Mouse (Mus musculus): ENCODE data around the gene Cyp2t4. TPM values are rescaled to one million over a fixed set of nuclear protein-coding genes. Genes with fewer than 3 reads are reported as not detected.

Cyp2t4 gene
- polyA plus RNA-seq, 1 experiment from 2014 or later, result not detected

GRCm38 (mm10) chr7:27168371-27168770 is 14.9 kb downstream of the Cyp2t4 start:
- ATAC-seq (ENCODE audit: insufficient number of reproducible peaks, insufficient read depth, low FRiP score, low read depth), result no peak
- Histone ChIP-seq H3K4me2 (replicated peaks; ENCODE audit: low read depth, low read length) (no peak overlapping the region), H3K4me1 (ENCODE audit: control insufficient read depth, insufficient read depth, low read length) (peaks cover 30% of the 10 kb centered on the region), H3K36me3 (ENCODE audit: control insufficient read depth, insufficient read depth, low read length) (peaks cover 23% of the 10 kb centered on the region), H3K9me3 (ENCODE audit: control insufficient read depth, low read depth, low read length) (no peaks in the 10 kb centered on the region), H3K9ac (replicated peaks; ENCODE audit: low read depth, low read length) (no peak overlapping the region), H3K4me3 (ENCODE audit: low read depth, low read length) (no peak overlapping the region), H3K27ac (ENCODE audit: low read length) (no peak overlapping the region), H3K27me3 (ENCODE audit: control insufficient read depth, insufficient read depth, low read length) (no peaks in the 10 kb centered on the region)
- 86% methylated on average over 5 of the region's 5 CpGs for WGBS

DNA sequence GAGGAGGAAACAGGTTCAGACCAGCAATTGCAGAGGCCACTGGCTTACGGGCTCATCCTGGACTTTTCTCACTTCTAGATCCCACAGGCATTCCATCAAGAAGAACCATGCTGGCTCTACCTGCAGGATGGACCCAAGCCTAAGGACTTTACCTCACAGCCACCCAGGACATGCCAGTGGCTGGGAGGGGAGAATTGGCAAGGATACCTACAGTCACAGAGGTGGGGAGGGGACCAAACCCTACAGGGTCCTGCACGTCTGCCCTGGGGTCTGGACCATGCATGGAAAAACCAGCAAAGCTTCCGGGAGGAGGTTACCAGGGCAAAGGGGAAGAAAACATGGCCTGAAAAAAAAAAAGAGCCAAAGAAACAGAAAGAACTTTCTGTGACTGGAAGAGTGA is 17.5 kb downstream of the Cyp2t4 start:
- no peak overlapping the region for H3K4me3 ChIP-seq (ENCODE audit: low read depth, low read length)
- no peak for ATAC-seq (ENCODE audit: insufficient number of reproducible peaks, insufficient read depth, low FRiP score, low read depth)
- peaks cover 8% of the 10 kb centered on the region for H3K4me1 ChIP-seq (ENCODE audit: control insufficient read depth, insufficient read depth, low read length)
- H3K9me3 ChIP-seq (ENCODE audit: control insufficient read depth, low read depth, low read length), result no peaks in the 10 kb centered on the region
- H3K27ac ChIP-seq (ENCODE audit: low read length), result no peak overlapping the region
- peaks cover 10% of the 10 kb centered on the region for H3K36me3 ChIP-seq (ENCODE audit: control insufficient read depth, insufficient read depth, low read length)
- 90% methylated on average over 3 of the region's 3 CpGs for WGBS
- H3K4me2 ChIP-seq (replicated peaks; ENCODE audit: low read depth, low read length), result no peak overlapping the region
- no peak overlapping the region for H3K9ac ChIP-seq (replicated peaks; ENCODE audit: low read depth, low read length)
- H3K27me3 ChIP-seq (ENCODE audit: control insufficient read depth, insufficient read depth, low read length), result no peaks in the 10 kb centered on the region

- Histone ChIP-seq H3K9ac (replicated peaks; ENCODE audit: low read depth, low read length) (no peak overlapping the region), H3K36me3 (ENCODE audit: control insufficient read depth, insufficient read depth, low read length) (peaks cover 10% of the 10 kb centered on the region), H3K4me1 (ENCODE audit: control insufficient read depth, insufficient read depth, low read length) (no peaks in the 10 kb centered on the region), H3K27me3 (ENCODE audit: control insufficient read depth, insufficient read depth, low read length) (no peaks in the 10 kb centered on the region), H3K4me3 (ENCODE audit: low read depth, low read length) (no peak overlapping the region), H3K4me2 (replicated peaks; ENCODE audit: low read depth, low read length) (no peak overlapping the region), H3K9me3 (ENCODE audit: control insufficient read depth, low read depth, low read length) (no peaks in the 10 kb centered on the region), H3K27ac (ENCODE audit: low read length) (no peak overlapping the region)
- no peak for ATAC-seq (ENCODE audit: insufficient number of reproducible peaks, insufficient read depth, low FRiP score, low read depth)
- 92% methylated on average over 15 of the region's 15 CpGs for WGBS
Measured at GRCm38 (mm10) chr7:27174496-27174895, 21.0 kb downstream of the Cyp2t4 start.

DNA sequence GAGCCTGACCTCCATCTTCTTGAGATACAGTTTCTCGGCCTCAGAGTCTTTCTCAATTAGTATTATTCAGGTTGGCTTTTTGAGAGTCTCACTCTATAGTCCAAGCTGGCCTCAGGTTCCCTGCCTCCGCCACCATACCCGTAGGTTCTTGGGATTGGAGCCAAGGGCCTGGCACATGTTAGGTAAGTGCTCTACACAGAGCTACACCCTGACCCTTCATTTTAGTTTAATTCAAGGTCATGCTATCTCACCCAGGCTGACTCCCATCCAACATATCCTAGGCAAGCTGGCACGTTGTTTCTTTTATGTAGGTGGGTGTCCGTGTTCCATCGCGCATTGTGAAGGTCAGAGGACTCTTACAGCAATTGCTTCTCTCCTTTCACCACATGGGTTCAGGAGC is 21.4 kb downstream of the Cyp2t4 start:
- no peaks in the 10 kb centered on the region for H3K27me3 ChIP-seq (ENCODE audit: control insufficient read depth, insufficient read depth, low read length)
- no peak overlapping the region for H3K4me3 ChIP-seq (ENCODE audit: low read depth, low read length)
- H3K9ac ChIP-seq (replicated peaks; ENCODE audit: low read depth, low read length), result no peak overlapping the region
- H3K4me2 ChIP-seq (replicated peaks; ENCODE audit: low read depth, low read length), result no peak overlapping the region
- peaks cover 10% of the 10 kb centered on the region for H3K36me3 ChIP-seq (ENCODE audit: control insufficient read depth, insufficient read depth, low read length)
- ATAC-seq (ENCODE audit: insufficient number of reproducible peaks, insufficient read depth, low FRiP score, low read depth), result no peak
- WGBS, result 92% methylated on average over 7 of the region's 7 CpGs
- H3K27ac ChIP-seq (ENCODE audit: low read length), result no peak overlapping the region
- H3K4me1 ChIP-seq (ENCODE audit: control insufficient read depth, insufficient read depth, low read length), result no peaks in the 10 kb centered on the region
- no peaks in the 10 kb centered on the region for H3K9me3 ChIP-seq (ENCODE audit: control insufficient read depth, low read depth, low read length)

- Histone ChIP-seq H3K27ac (ENCODE audit: low read length) (peak overlapping the region; percentile 95), H3K4me1 (ENCODE audit: control insufficient read depth, insufficient read depth, low read length) (no peaks in the 10 kb centered on the region), H3K27me3 (ENCODE audit: control insufficient read depth, insufficient read depth, low read length) (no peaks in the 10 kb centered on the region), H3K4me3 (ENCODE audit: low read depth, low read length) (peak overlapping the region; percentile 57), H3K9ac (replicated peaks; ENCODE audit: low read depth, low read length) (0 out of 2 replicates have a peak overlapping the region, but pooled peaks have one; percentile 33), H3K9me3 (ENCODE audit: control insufficient read depth, low read depth, low read length) (no peaks in the 10 kb centered on the region), H3K4me2 (replicated peaks; ENCODE audit: low read depth, low read length) (peak overlapping the region; percentile 51), H3K36me3 (ENCODE audit: control insufficient read depth, insufficient read depth, low read length) (peaks cover 4% of the 10 kb centered on the region)
- WGBS, result 14% methylated on average over 4 of the region's 4 CpGs
- no peak; the same call in 1 of the 2 replicates for ATAC-seq (ENCODE audit: insufficient number of reproducible peaks, insufficient read depth, low FRiP score, low read depth)
Measured at GRCm38 (mm10) chr7:27177942-27178323, 24.4 kb downstream of the Cyp2t4 start.

- 0 out of 2 replicates have a peak within 1 kb of the TSS, but pooled peaks have one; percentile 33 for H3K9ac ChIP-seq (replicated peaks; ENCODE audit: low read depth, low read length)
- H3K9me3 ChIP-seq (ENCODE audit: control insufficient read depth, low read depth, low read length), result no peaks in the 10 kb centered on the region
- peak; percentile 97 for ATAC-seq (ENCODE audit: insufficient number of reproducible peaks, insufficient read depth, low FRiP score, low read depth)
- H3K4me3 ChIP-seq (ENCODE audit: low read depth, low read length), result peak within 1 kb of the TSS; percentile 57
- H3K4me1 ChIP-seq (ENCODE audit: control insufficient read depth, insufficient read depth, low read length), result no peaks in the 10 kb centered on the region
- H3K27me3 ChIP-seq (ENCODE audit: control insufficient read depth, insufficient read depth, low read length), result no peaks in the 10 kb centered on the region
- peak within 1 kb of the TSS; percentile 95 for H3K27ac ChIP-seq (ENCODE audit: low read length)
- under 1% methylated on average over 53 of the region's 53 CpGs for WGBS
- peaks cover 7% of the 10 kb centered on the region for H3K36me3 ChIP-seq (ENCODE audit: control insufficient read depth, insufficient read depth, low read length)
- peak within 1 kb of the TSS; percentile 51 for H3K4me2 ChIP-seq (replicated peaks; ENCODE audit: low read depth, low read length)
Measured at GRCm38 (mm10) chr7:27178324-27179216, 25.1 kb downstream of the Cyp2t4 start, which contains the start of gene Rab4b. Gene Rab4b, minus strand, starts transcription at chr7:27178896.

GRCm38 (mm10) chr7:27179217-27179918 is 25.9 kb downstream of the Cyp2t4 start:
- Histone ChIP-seq H3K4me3 (ENCODE audit: low read depth, low read length) (peak overlapping the region; percentile 57), H3K27ac (ENCODE audit: low read length) (peak overlapping the region; percentile 80; the same call in 1 of the 2 replicates), H3K9ac (replicated peaks; ENCODE audit: low read depth, low read length) (no peak overlapping the region), H3K36me3 (ENCODE audit: control insufficient read depth, insufficient read depth, low read length) (peaks cover 9% of the 10 kb centered on the region), H3K27me3 (ENCODE audit: control insufficient read depth, insufficient read depth, low read length) (no peaks in the 10 kb centered on the region), H3K4me2 (replicated peaks; ENCODE audit: low read depth, low read length) (peak overlapping the region; percentile 49), H3K4me1 (ENCODE audit: control insufficient read depth, insufficient read depth, low read length) (no peaks in the 10 kb centered on the region), H3K9me3 (ENCODE audit: control insufficient read depth, low read depth, low read length) (no peaks in the 10 kb centered on the region)
- ATAC-seq (ENCODE audit: insufficient number of reproducible peaks, insufficient read depth, low FRiP score, low read depth), result no peak; the same call in 1 of the 2 replicates
- WGBS, result 45% methylated on average over 16 of the region's 16 CpGs

DNA sequence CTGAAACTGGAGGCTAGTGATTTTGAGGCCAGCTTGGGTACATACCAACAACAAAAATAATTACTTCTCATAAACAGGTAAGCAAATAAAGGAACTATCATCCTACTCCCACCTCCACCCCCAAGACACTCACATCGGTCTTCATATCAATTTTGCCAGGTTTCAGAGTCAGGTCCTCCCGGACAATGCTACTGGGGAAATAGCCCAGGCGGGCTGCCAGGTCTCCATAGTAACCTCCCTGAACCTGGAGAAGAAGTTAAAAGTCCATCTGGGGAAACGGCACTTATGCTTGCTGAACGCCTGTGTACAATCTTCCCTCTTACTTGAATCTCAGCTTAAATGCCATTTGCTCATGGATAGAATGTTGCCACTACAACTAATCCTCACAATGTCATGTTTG is 26.5 kb downstream of the Cyp2t4 start:
- ATAC-seq (ENCODE audit: insufficient number of reproducible peaks, insufficient read depth, low FRiP score, low read depth), result no peak
- Histone ChIP-seq H3K27me3 (ENCODE audit: control insufficient read depth, insufficient read depth, low read length) (no peaks in the 10 kb centered on the region), H3K4me3 (ENCODE audit: low read depth, low read length) (no peak overlapping the region), H3K36me3 (ENCODE audit: control insufficient read depth, insufficient read depth, low read length) (peaks cover 15% of the 10 kb centered on the region), H3K4me2 (replicated peaks; ENCODE audit: low read depth, low read length) (no peak overlapping the region), H3K4me1 (ENCODE audit: control insufficient read depth, insufficient read depth, low read length) (no peaks in the 10 kb centered on the region), H3K27ac (ENCODE audit: low read length) (no peak overlapping the region), H3K9ac (replicated peaks; ENCODE audit: low read depth, low read length) (no peak overlapping the region), H3K9me3 (ENCODE audit: control insufficient read depth, low read depth, low read length) (no peaks in the 10 kb centered on the region)
- 57% methylated on average over 5 of the region's 5 CpGs for WGBS

Data from stomach, embryonic 14.5 days (tissue).